In the genomic region with DNA sequence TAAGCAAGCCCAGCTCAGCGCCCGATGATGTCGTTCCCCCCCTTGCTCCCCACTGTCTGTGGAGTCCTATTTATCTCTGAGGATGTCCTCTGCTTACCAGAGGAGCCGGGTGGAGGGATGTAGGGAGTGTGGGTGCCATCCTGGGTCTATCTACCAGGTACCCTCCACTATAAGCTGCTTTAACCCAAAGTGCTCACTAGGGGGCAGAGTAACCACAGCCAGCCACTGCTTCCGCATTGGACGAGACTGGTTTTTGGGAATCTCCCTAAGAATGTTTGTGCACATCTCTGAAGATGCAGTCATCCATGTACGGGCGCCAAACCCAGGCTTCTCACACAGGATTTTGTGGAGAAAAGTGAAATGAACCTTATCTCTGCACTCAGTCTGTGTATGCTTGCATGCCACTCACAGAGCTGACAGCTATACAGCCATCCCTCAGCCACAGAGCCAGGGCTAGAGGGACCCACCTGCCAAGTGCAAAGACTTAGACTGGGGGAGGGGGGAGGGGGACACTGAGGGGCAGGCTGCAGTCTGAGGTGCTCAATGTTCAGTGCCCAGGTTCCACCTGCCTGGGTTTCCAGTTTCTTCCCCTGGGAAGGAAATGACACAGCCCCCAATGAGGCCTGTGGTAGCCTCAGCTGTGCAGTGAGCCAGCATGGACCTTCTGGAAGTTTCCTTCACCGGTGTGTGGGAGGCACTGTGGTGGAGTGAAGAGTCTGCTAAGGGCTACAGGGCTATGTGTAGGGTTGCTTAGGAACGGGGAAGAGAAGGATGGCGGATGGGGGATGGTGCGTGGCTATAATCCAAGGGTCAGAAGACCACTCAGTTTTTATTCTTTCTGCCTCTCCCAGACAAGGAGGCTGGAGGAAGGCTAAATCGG, we compare ENCODE assay signal across 8 mouse cellular contexts. TPM values are rescaled to one million over a fixed set of nuclear protein-coding genes. Genes with fewer than 3 reads are reported as not detected.
DNase-seq lines count a peak whose midpoint lies in the region; ATAC-seq and TF ChIP-seq lines count a peak whose summit lies in the region.

No protein-coding gene starts in this region.

- no peak overlapping the region for H3K4me2 ChIP-seq in limb, embryonic 14.5 days (replicated peaks; ENCODE audit: low read depth, low read length, severe bottlenecking)
- H3K4me2 ChIP-seq in neural tube, embryonic 13.5 days = no peak overlapping the region

- TF ChIP-seq CTCF in heart, adult 2 months (IDR thresholded peaks at IDR 0.05) = peak; percentile 91
- TF ChIP-seq CTCF in kidney, adult 2 months (conservative IDR thresholded peaks at IDR 0.05; ENCODE audit: insufficient read depth, insufficient read length, low read depth, low read length) = peak; percentile 84

- TF ChIP-seq POLR2A in heart, adult 2 months (IDR thresholded peaks at IDR 0.05; ENCODE audit: insufficient read depth, low read depth, low read length) = no peak
- TF ChIP-seq POLR2A in kidney, adult 2 months (IDR thresholded peaks at IDR 0.05; ENCODE audit: low read depth, low read length) = no peak
- no peak for TF ChIP-seq POLR2A in limb, embryonic 14.5 days (IDR thresholded peaks at IDR 0.05; ENCODE audit: borderline replicate concordance, extremely low read depth, insufficient read depth, insufficient read length)

- DNase-seq in A20 (ENCODE audit: low read depth, low spot score) (peak; percentile 51), NIH3T3 (ENCODE audit: low read depth) (peak; percentile 78)
- DNase-seq in cerebellum, postnatal 36 days = peak; percentile 68 to 82
- peak; percentile 45 to 53 for DNase-seq in heart, adult 2 months
- DNase-seq in kidney, adult 2 months = peak; percentile 76
- peak; percentile 72 for DNase-seq in limb, embryonic 14.5 days (ENCODE audit: low spot score)
- DNase-seq in T-cell, adult 2 months (ENCODE audit: low spot score) = no peak

- peak; percentile 74; the same call in 1 of the 2 replicates for TF ChIP-seq EP300 in heart, adult 2 months (IDR thresholded peaks at IDR 0.05; ENCODE audit: insufficient read depth, low read depth, low read length)

- no peaks in the 10 kb centered on the region for H3K79me2 ChIP-seq in heart, adult 2 months (replicated peaks; ENCODE audit: control insufficient read depth, insufficient read depth, low read length)

- no peaks in the 10 kb centered on the region for H3K27me3 ChIP-seq in heart, adult 2 months (ENCODE audit: control insufficient read depth, insufficient read depth, low read length)
- no peaks in the 10 kb centered on the region for H3K27me3 ChIP-seq in kidney, adult 2 months (replicated peaks; ENCODE audit: control insufficient read depth, insufficient read depth, low read length)
- H3K27me3 ChIP-seq in limb, embryonic 14.5 days (ENCODE audit: control insufficient read depth, insufficient read depth, low read length) = no peaks in the 10 kb centered on the region
- no peaks in the 10 kb centered on the region for H3K27me3 ChIP-seq in neural tube, embryonic 13.5 days

- peak overlapping the region; percentile 79 for H3K27ac ChIP-seq in heart, adult 2 months
- no peak overlapping the region for H3K27ac ChIP-seq in kidney, adult 2 months (ENCODE audit: insufficient read depth, low read depth, low read length)
- H3K27ac ChIP-seq in limb, embryonic 14.5 days (replicated peaks; ENCODE audit: low read depth, low read length) = no peak overlapping the region
- H3K27ac ChIP-seq in neural tube, embryonic 13.5 days (replicated peaks) = no peak overlapping the region

- intact Hi-C loops in heart, adult 2 months (cut with DNase I) = loop anchor here (1.0 to 5.0 kb wide), 6 partner anchors 9 to 311 kb away; no protein-coding TSS in a partner anchor

- peak overlapping the region; percentile 14; the same call in 1 of the 2 replicates for H3K4me3 ChIP-seq in heart, adult 2 months
- H3K4me3 ChIP-seq in kidney, adult 2 months (ENCODE audit: insufficient read depth, low read depth, low read length) = no peak overlapping the region
- no peak overlapping the region for H3K4me3 ChIP-seq in limb, embryonic 14.5 days (replicated peaks; ENCODE audit: low read length)
- no peak overlapping the region for H3K4me3 ChIP-seq in neural tube, embryonic 13.5 days

- H3K9ac ChIP-seq in heart, adult 2 months (ENCODE audit: low read depth, low read length) = no peak overlapping the region
- no peak overlapping the region for H3K9ac ChIP-seq in limb, embryonic 14.5 days (ENCODE audit: low read depth, low read length, severe bottlenecking)
- H3K9ac ChIP-seq in neural tube, embryonic 13.5 days = 0 out of 2 replicates have a peak overlapping the region, but pooled peaks have one; percentile 8

- peaks cover 6% of the 10 kb centered on the region for H3K4me1 ChIP-seq in heart, adult 2 months (ENCODE audit: control insufficient read depth, insufficient read depth, low read length)
- peaks cover 23% of the 10 kb centered on the region for H3K4me1 ChIP-seq in kidney, adult 2 months (ENCODE audit: control insufficient read depth, insufficient read depth, low read length)
- H3K4me1 ChIP-seq in limb, embryonic 14.5 days (ENCODE audit: control insufficient read depth, insufficient read depth, low read length) = no peaks in the 10 kb centered on the region
- peaks cover 7% of the 10 kb centered on the region for H3K4me1 ChIP-seq in neural tube, embryonic 13.5 days (replicated peaks)

- H3K36me3 ChIP-seq in heart, adult 2 months (ENCODE audit: control insufficient read depth, insufficient read depth, low read length) = no peaks in the 10 kb centered on the region
- H3K36me3 ChIP-seq in kidney, adult 2 months (ENCODE audit: control insufficient read depth, insufficient read depth, low read length) = no peaks in the 10 kb centered on the region
- H3K36me3 ChIP-seq in limb, embryonic 14.5 days (ENCODE audit: control insufficient read depth, insufficient read depth, low read length) = no peaks in the 10 kb centered on the region
- H3K36me3 ChIP-seq in neural tube, embryonic 13.5 days = 0 out of 2 replicates have a peak, but pooled peaks cover 1% of the 10 kb centered on the region

- ATAC-seq in limb, embryonic 14.5 days (ENCODE audit: low FRiP score, low read depth) = peak; percentile 58; the same call in 1 of the 2 replicates
- ATAC-seq in neural tube, embryonic 13.5 days (ENCODE audit: low read depth) = peak; percentile 68

- 34% methylated on average over 13 of the region's 13 CpGs for WGBS in heart, adult 2 months
- 35% methylated on average over 13 of the region's 13 CpGs for WGBS in kidney, adult 2 months
- 56% methylated on average over 13 of the region's 13 CpGs for WGBS in limb, embryonic 14.5 days
- WGBS in neural tube, embryonic 13.5 days = 57% methylated on average over 13 of the region's 13 CpGs

- no peaks in the 10 kb centered on the region for H3K9me3 ChIP-seq in limb, embryonic 14.5 days (ENCODE audit: control insufficient read depth, low read length)
- no peaks in the 10 kb centered on the region for H3K9me3 ChIP-seq in neural tube, embryonic 13.5 days

RNA-seq across cellular contexts. Expression of gene Mcf2l, which starts 23.1 kb away (rescaled TPM):
- 100 to 1,000 TPM in 1 of 2 experiments, 10 to 100 TPM in 1; 58.4 to 104 TPM for total RNA-seq in heart, adult 2 months (2021)
- polyA plus RNA-seq in heart, adult 2 months (2012; rRNA removed) = 30.3 and 40.2 TPM in 2 replicates
- 15.1 and 16.6 TPM in 2 replicates for polyA plus RNA-seq in kidney, adult 2 months (2012; rRNA removed)
- polyA plus RNA-seq in limb, embryonic 14.5 days (2012; rRNA removed) = 14.2 and 14.9 TPM in 2 replicates
- 11.5 and 15.1 TPM in 2 replicates for polyA plus RNA-seq in limb, embryonic 14.5 days (2014; fragmentation: Nextera tagmentation; extraction: Ambion mirVana)
- 107 and 116 TPM in 2 replicates for polyA plus RNA-seq in neural tube, embryonic 13.5 days (2015; fragmentation: Nextera tagmentation; extraction: Ambion mirVana)
